Mouse (Mus musculus) lung, adult 2 months (tissue): ENCODE data around the gene Gm6370.
"Not testable (repeated sequence)": the region's sequence is repeated elsewhere in the genome, so short reads cannot be mapped to it uniquely, and the experiment has no call there.

ENCODE experiments used
- CTCF ChIP-seq: fragments of 200-500 bp; IDR thresholded peaks from 2 replicates; pipeline ENCODE4 v1.5.1; 2011; ENCODE audit warnings: mild to moderate bottlenecking, low read length, control low read depth; ENCODE audit not compliant: insufficient read depth
- POLR2A ChIP-seq: fragments of 200-500 bp; IDR thresholded peaks from 2 replicates; pipeline ENCODE4 v1.6.1; 2011; ENCODE audit warnings: low read depth, mild to moderate bottlenecking, control low read depth, low read length, borderline replicate concordance; ENCODE audit errors: extremely low read depth

GRCm38 (mm10) chr5:146502099-146502498, 10.9 kb downstream of the Gm6370 start, which contains the start of gene 4930449I24Rik:
- not testable (repeated sequence) for TF ChIP-seq POLR2A, CTCF
